Mouse (Mus musculus): Measurements from ENCODE around the gene Nr4a1. TPM values are rescaled to one million over a fixed set of nuclear protein-coding genes. Genes with fewer than 3 reads are reported as not detected.

The Nr4a1 gene
- polyA plus RNA-seq, 1 experiment from 2014 or later: 0.67 TPM

DNA sequence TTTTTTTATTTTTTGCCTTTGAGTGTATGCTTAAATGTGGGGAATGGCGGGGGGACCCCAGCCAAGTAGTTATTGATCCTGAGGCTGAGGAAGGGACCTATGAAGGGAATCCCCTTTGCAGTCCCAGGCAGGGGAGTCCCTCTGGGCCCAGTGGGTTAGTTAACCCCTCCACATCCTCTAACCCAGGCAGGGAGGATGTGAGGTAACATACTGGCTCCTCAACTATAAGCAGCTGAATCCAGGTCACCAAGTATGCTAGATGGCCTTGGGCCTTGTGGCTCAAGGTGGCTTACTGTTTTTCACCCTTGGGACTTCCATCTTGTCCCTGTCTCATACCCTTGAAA is 6.9 kb upstream of the Nr4a1 start:
- no peaks in the 10 kb centered on the region for H3K9me3 ChIP-seq (replicated peaks; ENCODE audit: control insufficient read depth, low read length)
- 42% methylated on average over 1 of the region's 1 CpGs for WGBS (ENCODE audit: insufficient replicate concordance)
- 0 out of 2 replicates have a peak overlapping the region, but pooled peaks have one; percentile 66 for H3K4me2 ChIP-seq (ENCODE audit: low read depth, low read length)
- H3K27me3 ChIP-seq (ENCODE audit: control insufficient read depth, insufficient read depth, low read depth, low read length): no peaks in the 10 kb centered on the region
- no peaks in the 10 kb centered on the region for H3K36me3 ChIP-seq (ENCODE audit: control insufficient read depth, insufficient read depth)
- no peak overlapping the region for H3K4me3 ChIP-seq (ENCODE audit: low read depth, low read length)
- H3K27ac ChIP-seq (ENCODE audit: low read length): peak overlapping the region; percentile 74
- H3K4me1 ChIP-seq (ENCODE audit: control insufficient read depth, low read depth, low read length): peaks cover 12% of the 10 kb centered on the region
- no peak for ATAC-seq (ENCODE audit: low read depth)
- H3K9ac ChIP-seq (ENCODE audit: low read depth, low read length): no peak overlapping the region; the same call in 1 of the 2 replicates

- Histone ChIP-seq H3K4me1 (ENCODE audit: control insufficient read depth, low read depth, low read length) (peaks cover 12% of the 10 kb centered on the region), H3K36me3 (ENCODE audit: control insufficient read depth, insufficient read depth) (no peaks in the 10 kb centered on the region), H3K27me3 (ENCODE audit: control insufficient read depth, insufficient read depth, low read depth, low read length) (peaks cover 5% of the 10 kb centered on the region), H3K9ac (ENCODE audit: low read depth, low read length) (no peak overlapping the region), H3K4me3 (ENCODE audit: low read depth, low read length) (no peak overlapping the region), H3K4me2 (ENCODE audit: low read depth, low read length) (no peak overlapping the region), H3K9me3 (replicated peaks; ENCODE audit: control insufficient read depth, low read length) (no peaks in the 10 kb centered on the region), H3K27ac (ENCODE audit: low read length) (no peak overlapping the region)
- 34% methylated on average over 5 of the region's 5 CpGs for WGBS (ENCODE audit: insufficient replicate concordance)
- ATAC-seq (ENCODE audit: low read depth): no peak
Observed at GRCm38 (mm10) chr15:101248029-101248710, 5.9 kb upstream of the Nr4a1 start.

DNA sequence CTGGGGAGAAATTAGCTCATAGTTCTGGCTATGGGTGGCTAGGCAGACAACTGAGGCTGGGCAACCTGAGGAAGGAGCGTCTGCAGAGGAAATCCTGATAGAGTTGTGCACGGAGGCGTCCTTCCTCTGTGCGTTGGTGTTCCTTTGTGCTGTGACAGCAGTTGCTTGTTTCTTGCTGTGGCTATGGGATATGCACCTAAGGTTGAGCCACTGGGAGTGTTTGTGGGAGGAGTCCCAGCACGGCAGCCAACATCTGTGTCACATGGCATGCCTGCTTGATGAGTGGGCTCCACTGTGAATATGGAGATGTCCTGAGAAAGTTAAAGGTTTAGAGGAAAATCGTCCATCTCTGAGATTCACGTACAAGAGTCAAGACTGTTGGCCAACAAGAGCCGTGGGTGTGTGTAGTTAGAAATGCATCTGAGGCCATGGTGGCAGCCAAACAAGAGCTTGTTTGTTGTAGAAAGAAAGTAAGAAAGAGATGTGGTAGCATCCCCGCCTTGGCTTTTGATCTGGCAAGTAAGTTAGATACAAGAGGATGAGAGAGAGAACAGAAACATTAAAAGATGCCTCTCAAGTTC is 3.8 kb upstream of the Nr4a1 start:
- no peaks in the 10 kb centered on the region for H3K9me3 ChIP-seq (replicated peaks; ENCODE audit: control insufficient read depth, low read length)
- no peaks in the 10 kb centered on the region for H3K36me3 ChIP-seq (ENCODE audit: control insufficient read depth, insufficient read depth)
- H3K9ac ChIP-seq (ENCODE audit: low read depth, low read length): no peak overlapping the region
- H3K27ac ChIP-seq (ENCODE audit: low read length): no peak overlapping the region
- ATAC-seq (ENCODE audit: low read depth): no peak
- H3K4me1 ChIP-seq (ENCODE audit: control insufficient read depth, low read depth, low read length): peaks cover 12% of the 10 kb centered on the region
- peaks cover 23% of the 10 kb centered on the region for H3K27me3 ChIP-seq (ENCODE audit: control insufficient read depth, insufficient read depth, low read depth, low read length)
- 52% methylated on average over 9 of the region's 9 CpGs for WGBS (ENCODE audit: insufficient replicate concordance)
- no peak overlapping the region for H3K4me3 ChIP-seq (ENCODE audit: low read depth, low read length)
- no peak overlapping the region for H3K4me2 ChIP-seq (ENCODE audit: low read depth, low read length)

- 64% methylated on average over 5 of the region's 5 CpGs for WGBS (ENCODE audit: insufficient replicate concordance)
- Histone ChIP-seq H3K4me1 (ENCODE audit: control insufficient read depth, low read depth, low read length) (peaks cover 4% of the 10 kb centered on the region), H3K9me3 (replicated peaks; ENCODE audit: control insufficient read depth, low read length) (no peaks in the 10 kb centered on the region), H3K36me3 (ENCODE audit: control insufficient read depth, insufficient read depth) (no peaks in the 10 kb centered on the region), H3K4me3 (ENCODE audit: low read depth, low read length) (no peak overlapping the region), H3K9ac (ENCODE audit: low read depth, low read length) (no peak overlapping the region), H3K27me3 (ENCODE audit: control insufficient read depth, insufficient read depth, low read depth, low read length) (peaks cover 23% of the 10 kb centered on the region), H3K27ac (ENCODE audit: low read length) (no peak overlapping the region), H3K4me2 (ENCODE audit: low read depth, low read length) (no peak overlapping the region)
- ATAC-seq (ENCODE audit: low read depth): no peak
Observed at GRCm38 (mm10) chr15:101251930-101252329, 2.1 kb upstream of the Nr4a1 start.

DNA sequence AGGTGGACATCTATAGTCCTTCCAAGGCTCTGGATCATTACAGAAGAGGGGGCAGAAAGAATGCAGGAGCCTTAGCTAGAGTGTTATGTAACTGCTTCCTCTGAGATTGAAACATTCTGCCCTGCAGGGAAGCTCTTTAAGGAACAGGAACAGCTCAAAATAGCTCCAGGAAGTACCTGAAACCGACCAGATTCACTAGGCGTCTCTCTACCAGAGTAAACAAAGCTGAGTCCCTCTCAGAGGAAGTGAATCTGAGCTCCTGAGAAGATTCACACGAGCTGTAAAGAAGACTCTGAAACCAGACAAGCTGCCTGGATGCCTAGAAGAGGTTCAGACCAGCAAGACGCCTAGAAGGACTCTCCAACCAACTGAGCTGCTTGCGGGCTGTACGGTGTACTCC is 1.5 kb upstream of the Nr4a1 start:
- Histone ChIP-seq H3K36me3 (ENCODE audit: control insufficient read depth, insufficient read depth) (no peaks in the 10 kb centered on the region), H3K9me3 (replicated peaks; ENCODE audit: control insufficient read depth, low read length) (no peaks in the 10 kb centered on the region), H3K9ac (ENCODE audit: low read depth, low read length) (no peak overlapping the region), H3K27ac (ENCODE audit: low read length) (no peak overlapping the region), H3K4me3 (ENCODE audit: low read depth, low read length) (no peak overlapping the region), H3K4me1 (ENCODE audit: control insufficient read depth, low read depth, low read length) (no peaks in the 10 kb centered on the region; the same call in 1 of the 2 replicates), H3K4me2 (ENCODE audit: low read depth, low read length) (no peak overlapping the region), H3K27me3 (ENCODE audit: control insufficient read depth, insufficient read depth, low read depth, low read length) (peaks cover 23% of the 10 kb centered on the region)
- no peak for ATAC-seq (ENCODE audit: low read depth)
- WGBS (ENCODE audit: insufficient replicate concordance): 55% methylated on average over 6 of the region's 6 CpGs

DNA sequence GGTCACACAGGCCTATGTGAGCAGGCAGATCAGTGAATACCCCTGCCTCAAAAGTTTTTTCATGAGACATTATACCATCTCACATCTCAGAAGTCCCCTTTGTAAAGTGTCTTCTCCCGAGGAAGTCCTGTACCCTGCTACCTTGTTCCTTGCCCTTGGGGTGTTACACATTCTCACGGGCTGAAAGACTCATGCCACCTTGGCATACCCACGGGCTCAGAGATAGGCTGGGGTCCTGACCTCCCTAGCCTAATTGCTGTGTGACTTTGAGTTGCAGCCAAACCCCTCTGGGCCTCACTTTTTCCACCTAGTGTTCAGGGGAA is 545 bp upstream of the Nr4a1 start:
- H3K9me3 ChIP-seq (replicated peaks; ENCODE audit: control insufficient read depth, low read length): no peaks in the 10 kb centered on the region
- peaks cover 23% of the 10 kb centered on the region for H3K27me3 ChIP-seq (ENCODE audit: control insufficient read depth, insufficient read depth, low read depth, low read length)
- peak overlapping the region; percentile 73 for H3K4me2 ChIP-seq (ENCODE audit: low read depth, low read length)
- no peak overlapping the region for H3K9ac ChIP-seq (ENCODE audit: low read depth, low read length)
- no peak overlapping the region for H3K27ac ChIP-seq (ENCODE audit: low read length)
- H3K4me1 ChIP-seq (ENCODE audit: control insufficient read depth, low read depth, low read length): no peaks in the 10 kb centered on the region; the same call in 1 of the 2 replicates
- no peak for ATAC-seq (ENCODE audit: low read depth)
- 43% methylated on average over 3 of the region's 3 CpGs for WGBS (ENCODE audit: insufficient replicate concordance)
- no peaks in the 10 kb centered on the region for H3K36me3 ChIP-seq (ENCODE audit: control insufficient read depth, insufficient read depth)
- peak overlapping the region; percentile 56 for H3K4me3 ChIP-seq (ENCODE audit: low read depth, low read length)

GRCm38 (mm10) chr15:101255842-101256462 is 1.9 kb downstream of the Nr4a1 start:
- Histone ChIP-seq H3K4me2 (ENCODE audit: low read depth, low read length) (no peak overlapping the region), H3K36me3 (ENCODE audit: control insufficient read depth, insufficient read depth) (no peaks in the 10 kb centered on the region), H3K4me1 (ENCODE audit: control insufficient read depth, low read depth, low read length) (no peaks in the 10 kb centered on the region; the same call in 1 of the 2 replicates), H3K27me3 (ENCODE audit: control insufficient read depth, insufficient read depth, low read depth, low read length) (peaks cover 23% of the 10 kb centered on the region), H3K9ac (ENCODE audit: low read depth, low read length) (no peak overlapping the region), H3K9me3 (replicated peaks; ENCODE audit: control insufficient read depth, low read length) (no peaks in the 10 kb centered on the region), H3K4me3 (ENCODE audit: low read depth, low read length) (no peak overlapping the region), H3K27ac (ENCODE audit: low read length) (no peak overlapping the region)
- 49% methylated on average over 7 of the region's 7 CpGs for WGBS (ENCODE audit: insufficient replicate concordance)
- no peak for ATAC-seq (ENCODE audit: low read depth)

DNA sequence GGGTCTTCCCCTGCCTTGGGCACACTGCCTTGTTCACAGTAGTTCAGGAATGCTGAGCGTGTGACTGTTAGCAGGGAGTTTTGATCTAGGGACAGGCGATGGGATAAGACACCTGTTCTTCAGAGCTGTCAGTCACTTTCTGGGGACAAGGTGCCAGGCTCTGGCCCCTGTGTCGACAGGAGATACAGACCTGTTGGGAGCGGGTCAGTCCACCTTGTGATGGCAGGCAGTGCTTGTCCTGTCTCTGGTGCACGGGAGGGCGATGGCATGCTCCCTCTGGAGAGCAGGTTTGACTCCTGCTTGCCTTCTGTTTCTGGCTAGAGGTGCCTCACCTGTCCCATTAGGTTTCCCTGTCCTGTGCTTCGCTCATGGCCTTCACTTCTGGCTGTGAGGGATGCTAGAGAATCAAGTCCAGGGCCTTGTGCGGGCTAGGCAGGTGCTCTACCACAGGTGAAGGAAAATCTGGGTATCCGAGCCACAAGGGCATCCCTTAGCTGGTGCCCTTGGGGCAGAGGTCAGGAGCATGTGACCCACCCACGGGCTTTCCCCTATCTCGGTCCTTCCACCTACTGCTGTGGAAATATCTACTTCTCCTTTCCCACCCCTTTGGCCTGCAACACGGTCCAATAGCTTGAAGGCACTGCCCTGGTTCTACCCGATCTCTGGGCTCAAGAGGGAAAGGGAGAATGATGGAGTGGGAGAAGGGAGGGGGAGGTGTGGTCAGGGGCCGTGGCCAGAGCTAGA is 2.6 kb downstream of the Nr4a1 start:
- H3K9ac ChIP-seq (ENCODE audit: low read depth, low read length): no peak overlapping the region
- H3K4me2 ChIP-seq (ENCODE audit: low read depth, low read length): no peak overlapping the region
- WGBS (ENCODE audit: insufficient replicate concordance): 50% methylated on average over 14 of the region's 14 CpGs
- no peak overlapping the region for H3K4me3 ChIP-seq (ENCODE audit: low read depth, low read length)
- H3K36me3 ChIP-seq (ENCODE audit: control insufficient read depth, insufficient read depth): no peaks in the 10 kb centered on the region
- no peaks in the 10 kb centered on the region for H3K9me3 ChIP-seq (replicated peaks; ENCODE audit: control insufficient read depth, low read length)
- no peak overlapping the region for H3K27ac ChIP-seq (ENCODE audit: low read length)
- no peak for ATAC-seq (ENCODE audit: low read depth)
- H3K4me1 ChIP-seq (ENCODE audit: control insufficient read depth, low read depth, low read length): peaks cover 2% of the 10 kb centered on the region
- peaks cover 23% of the 10 kb centered on the region for H3K27me3 ChIP-seq (ENCODE audit: control insufficient read depth, insufficient read depth, low read depth, low read length)

- Histone ChIP-seq H3K4me2 (ENCODE audit: low read depth, low read length) (no peak overlapping the region), H3K9me3 (replicated peaks; ENCODE audit: control insufficient read depth, low read length) (no peaks in the 10 kb centered on the region), H3K4me3 (ENCODE audit: low read depth, low read length) (no peak overlapping the region), H3K27ac (ENCODE audit: low read length) (no peak overlapping the region), H3K27me3 (ENCODE audit: control insufficient read depth, insufficient read depth, low read depth, low read length) (peaks cover 16% of the 10 kb centered on the region), H3K4me1 (ENCODE audit: control insufficient read depth, low read depth, low read length) (peaks cover 2% of the 10 kb centered on the region), H3K36me3 (ENCODE audit: control insufficient read depth, insufficient read depth) (no peaks in the 10 kb centered on the region), H3K9ac (ENCODE audit: low read depth, low read length) (no peak overlapping the region)
- ATAC-seq (ENCODE audit: low read depth): no peak
- WGBS (ENCODE audit: insufficient replicate concordance): 33% methylated on average over 11 of the region's 11 CpGs
Observed at GRCm38 (mm10) chr15:101258420-101258819, 4.4 kb downstream of the Nr4a1 start.

All from liver, embryonic 16.5 days (tissue).